Mouse (Mus musculus) frontal cortex, postnatal 36 days (tissue): ENCODE results near the gene Trim10.

Experiments used
- DNase-seq, 2 experiments: peaks; one replicate each; pipeline ENCODE4 v3.0.0; 2022; ENCODE audit warnings: low spot score in 2 of 2

The Trim10 gene

GRCm38 (mm10) chr17:36912031-36912430 lies 42.7 kb downstream of the Trim10 start:
- DNase-seq: no peak

DNA sequence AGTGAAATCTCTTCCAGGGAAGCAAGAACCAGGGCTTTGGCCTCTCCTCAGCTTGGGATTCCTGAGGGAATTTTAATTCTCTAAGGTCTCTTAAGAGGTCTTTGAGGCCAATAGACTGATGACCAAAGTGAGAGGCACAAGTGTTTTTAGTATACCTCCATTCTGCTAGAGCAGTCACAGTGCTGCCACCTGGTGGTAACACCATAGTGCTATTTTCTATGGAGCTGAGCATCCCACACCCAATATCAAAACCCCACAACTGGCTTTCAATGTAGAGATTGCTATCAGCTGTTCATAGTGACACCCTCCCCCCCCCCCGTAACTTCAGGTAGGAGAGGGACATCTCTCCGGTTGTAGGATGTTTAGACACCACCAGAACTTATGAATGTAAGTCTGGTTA lies 44.7 kb downstream of the Trim10 start:
- peak; percentile 68 to 82 for DNase-seq

GRCm38 (mm10) chr17:36915076-36915475 lies 45.7 kb downstream of the Trim10 start:
- DNase-seq: peak; percentile 57 to 60

GRCm38 (mm10) chr17:36920239-36920638 lies 50.9 kb downstream of the Trim10 start:
- no peak for DNase-seq

DNA sequence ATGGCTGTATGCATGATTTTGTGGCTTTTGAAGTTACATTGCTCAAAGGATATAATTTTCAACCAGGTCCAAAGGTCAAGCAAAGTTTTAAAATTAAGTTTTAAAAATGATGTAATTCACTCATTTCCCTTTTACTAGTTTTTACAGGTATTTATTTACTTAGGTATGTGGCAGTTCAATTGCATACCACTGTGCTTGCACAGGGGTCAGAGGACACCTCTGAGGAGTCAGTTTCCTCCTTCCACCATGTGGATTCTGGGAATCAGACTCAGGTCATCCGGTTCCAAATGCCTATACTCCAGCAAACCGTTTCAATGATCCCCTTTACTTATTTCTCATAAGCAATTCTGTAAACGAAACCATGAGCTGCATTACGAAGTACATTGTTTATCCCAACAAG lies 53.3 kb downstream of the Trim10 start:
- no peak for DNase-seq

- DNase-seq: no peak
Observed at GRCm38 (mm10) chr17:36923491-36923890, 54.1 kb downstream of the Trim10 start.
